ENCODE assay signal across 11 mouse cellular contexts in the genomic region with DNA sequence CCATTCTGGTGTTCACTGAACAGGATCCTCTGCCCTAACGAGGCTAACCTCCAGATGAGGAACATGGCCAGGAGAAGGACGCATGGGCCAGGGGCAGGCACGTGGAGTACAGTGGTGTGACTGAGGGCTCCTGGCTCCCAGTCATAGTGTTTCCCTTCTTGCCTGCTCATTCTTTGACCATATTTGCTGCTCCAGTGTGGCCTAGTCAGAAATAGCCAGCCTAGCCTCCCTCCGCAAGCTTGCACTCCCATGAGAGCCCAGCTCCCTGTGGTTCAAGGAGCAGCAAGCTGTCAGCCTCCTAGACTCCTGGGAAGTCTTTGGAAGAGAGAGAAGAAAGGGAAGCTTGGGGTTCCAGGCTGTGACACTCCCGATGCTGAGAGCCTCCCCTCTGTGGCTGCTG.
"Had no signal": no experiment of that assay in that cellular context is flagged by ENCODE, and none has a peak within 500 bp of the region (broad histone marks: within the 10 kb centered on the region; RNA-seq: fewer than 3 reads in every experiment).

No protein-coding gene starts in this region.

- H3K9ac ChIP-seq: liver, embryonic 15.5 days; midbrain, embryonic 13.5 days had no signal

- H3K9me3 ChIP-seq: liver, embryonic 15.5 days; midbrain, embryonic 13.5 days had no signal

- ATAC-seq: lung, postnatal 0 days; midbrain, embryonic 13.5 days had no signal

- H3K4me3 ChIP-seq: layer of hippocampus, adult 2 months; liver, embryonic 15.5 days; midbrain, embryonic 13.5 days had no signal

- H3K4me2 ChIP-seq: liver, embryonic 11.5 days; liver, embryonic 15.5 days; midbrain, embryonic 13.5 days had no signal

- H3K27me3 ChIP-seq: liver, embryonic 15.5 days; midbrain, embryonic 13.5 days had no signal

- H3K27ac ChIP-seq: layer of hippocampus, adult 2 months; liver, embryonic 15.5 days; midbrain, embryonic 13.5 days; stomach, postnatal 0 days had no signal

- DNase-seq: kidney, postnatal 4 days; lung, adult 2 months; lung, postnatal 36 days; right cerebral cortex, postnatal 14 days; thymus, postnatal 4 days had no signal
